Mouse (Mus musculus) cerebellum, adult 11 months (tissue): ENCODE measurements around the gene Il18r1.

Experiments
- DNase-seq: peaks from one replicate; pipeline ENCODE4 v3.0.0; 2022

The Il18r1 gene

GRCm38 (mm10) chr1:40499708-40500107 is 34.4 kb downstream of the Il18r1 start:
- DNase-seq, result no peak

GRCm38 (mm10) chr1:40501126-40501525 is 35.8 kb downstream of the Il18r1 start:
- no peak for DNase-seq

DNA sequence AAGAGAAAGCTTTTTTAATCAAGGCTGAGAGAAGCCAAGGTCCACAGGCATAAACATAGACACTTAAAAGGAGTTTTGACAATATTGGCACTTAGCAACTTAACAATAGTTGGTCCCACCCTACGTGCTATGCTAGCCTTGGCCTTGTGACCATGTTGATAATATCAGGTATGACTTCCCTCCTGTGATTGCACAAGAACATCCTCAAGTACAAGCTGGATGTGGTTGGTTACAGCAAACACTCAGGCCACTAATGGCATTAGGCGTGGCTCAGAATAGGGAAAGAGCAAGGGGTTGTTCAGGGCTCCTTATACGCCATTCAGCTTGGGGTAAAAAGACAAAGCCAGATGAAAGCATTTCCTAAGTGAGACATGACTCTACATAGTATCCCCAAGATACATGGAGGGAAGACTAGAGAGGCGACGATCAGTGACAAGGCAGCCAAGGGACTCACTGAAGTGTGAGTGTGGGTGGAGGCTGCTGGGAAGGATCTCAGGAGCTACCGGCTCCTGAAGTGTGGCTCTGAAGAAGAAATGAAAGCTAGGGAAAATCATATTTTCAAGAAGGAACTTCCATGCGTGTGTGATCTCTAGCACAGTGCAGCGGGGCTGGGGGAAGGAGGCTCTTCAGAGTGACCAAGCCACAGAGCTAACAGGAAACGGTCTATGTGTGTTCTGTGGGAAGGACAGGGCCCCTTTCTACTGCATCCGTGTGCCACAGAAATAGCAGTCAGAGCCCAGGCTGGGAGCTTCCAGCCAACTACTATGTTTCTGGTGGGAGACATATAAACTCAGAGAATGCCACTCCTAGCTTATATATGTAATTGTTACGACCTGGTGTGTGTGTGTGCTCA is 36.4 kb downstream of the Il18r1 start:
- no peak for DNase-seq

GRCm38 (mm10) chr1:40504548-40504947 is 39.2 kb downstream of the Il18r1 start:
- DNase-seq, result no peak

DNA sequence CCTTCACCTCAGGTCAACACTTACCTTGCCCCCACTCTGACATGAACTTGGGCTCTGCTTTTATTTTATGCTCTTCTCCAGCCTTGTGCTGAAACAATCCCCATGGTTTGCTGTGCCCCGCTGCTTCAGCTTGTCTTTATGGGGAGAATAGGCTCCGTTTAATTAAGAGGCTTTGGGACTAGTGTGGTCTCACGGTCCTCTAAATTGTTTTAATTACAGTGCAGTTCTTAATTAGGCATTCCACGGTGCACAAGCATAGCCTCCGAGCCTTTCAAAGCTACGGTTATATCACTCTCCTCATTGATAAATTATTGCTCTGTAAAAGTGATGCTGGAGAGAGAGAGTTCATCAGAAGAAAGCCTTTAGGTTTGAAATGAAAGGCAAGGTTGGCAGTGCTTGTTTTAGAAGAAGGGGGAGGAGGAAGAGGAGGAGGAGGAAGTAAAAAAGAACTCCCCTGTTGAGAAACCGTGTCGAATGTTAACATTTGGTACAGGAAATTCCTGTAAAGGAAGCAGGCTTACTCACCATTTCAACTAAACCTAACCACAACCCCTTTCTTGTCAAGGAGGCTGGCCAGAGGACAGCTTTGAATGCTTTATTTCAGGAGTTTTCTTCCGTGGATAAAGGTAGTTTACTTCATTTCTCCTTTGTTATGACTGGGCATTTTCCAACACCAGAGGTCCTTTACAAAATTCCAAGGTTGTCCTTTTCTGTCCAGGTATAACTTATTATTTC is 49.7 kb downstream of the Il18r1 start, which contains the start of gene Il18rap:
Gene Il18rap (plus strand): TSS at position 512 of the 735 bp plus-strand sequence.
- DNase-seq, result no peak

DNA sequence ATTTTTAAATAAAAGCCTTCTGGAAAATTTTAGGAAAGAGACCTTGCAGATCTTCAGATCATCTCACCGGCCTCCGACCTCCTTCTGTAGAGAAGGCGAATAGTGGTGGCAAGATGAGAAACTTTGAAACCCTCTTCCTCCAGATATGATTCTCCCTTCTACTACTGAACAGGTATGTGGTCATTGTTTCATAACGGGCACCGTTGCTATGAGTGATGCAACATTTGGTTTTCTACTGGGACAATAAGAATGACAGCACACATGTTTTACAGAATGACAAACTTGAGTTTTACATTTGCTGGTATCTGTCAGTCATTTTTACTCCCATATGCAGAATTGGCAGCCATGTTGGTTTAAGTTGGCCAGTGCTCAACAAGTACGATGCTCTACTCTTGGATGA is 51.0 kb downstream of the Il18r1 start:
- no peak for DNase-seq

GRCm38 (mm10) chr1:40522918-40523317 is 57.6 kb downstream of the Il18r1 start:
- DNase-seq, result no peak

GRCm38 (mm10) chr1:40523971-40524722 is 58.8 kb downstream of the Il18r1 start:
- no peak for DNase-seq

DNA sequence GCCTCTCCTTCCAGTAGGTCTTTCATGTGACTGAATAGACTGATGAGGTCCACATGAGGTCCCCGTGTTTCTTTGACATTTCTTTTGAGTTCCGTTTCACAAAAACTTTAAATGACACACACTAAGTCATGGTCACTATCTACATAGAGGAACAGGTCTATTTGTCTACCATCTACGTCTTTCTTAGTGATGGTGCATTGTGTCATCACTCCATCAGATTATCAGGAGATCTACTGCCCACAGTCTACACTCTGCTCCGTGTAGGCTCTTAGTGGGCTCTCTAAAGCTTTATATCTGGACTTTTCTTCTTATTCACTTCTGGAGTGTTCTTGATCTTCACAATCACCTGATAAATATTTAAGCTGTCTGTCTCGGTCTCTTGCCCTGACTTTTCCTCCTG is 63.9 kb downstream of the Il18r1 start:
- no peak for DNase-seq

DNA sequence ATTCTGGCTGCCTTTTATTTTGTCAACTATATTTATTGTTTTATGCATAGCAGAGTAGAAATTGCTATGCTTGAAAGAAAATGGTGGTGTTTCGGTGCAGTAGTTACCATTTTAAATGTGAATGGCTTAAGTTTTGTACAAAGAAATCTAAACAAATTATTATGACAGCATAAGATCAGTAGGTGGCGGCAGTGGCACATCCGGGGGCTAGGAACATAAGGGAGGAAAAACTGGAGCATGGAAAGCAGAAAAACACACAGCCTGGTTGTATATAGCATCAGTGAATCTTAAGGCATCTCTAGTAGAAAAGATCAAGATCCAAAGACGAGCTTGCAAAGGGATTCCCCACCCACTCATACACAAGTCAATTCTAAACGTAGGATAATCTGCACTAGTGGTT is 72.2 kb downstream of the Il18r1 start:
- no peak for DNase-seq

GRCm38 (mm10) chr1:40544650-40545049 is 79.3 kb downstream of the Il18r1 start:
- DNase-seq, result peak; percentile 13

GRCm38 (mm10) chr1:40546645-40547044 is 81.3 kb downstream of the Il18r1 start:
- no peak for DNase-seq

DNA sequence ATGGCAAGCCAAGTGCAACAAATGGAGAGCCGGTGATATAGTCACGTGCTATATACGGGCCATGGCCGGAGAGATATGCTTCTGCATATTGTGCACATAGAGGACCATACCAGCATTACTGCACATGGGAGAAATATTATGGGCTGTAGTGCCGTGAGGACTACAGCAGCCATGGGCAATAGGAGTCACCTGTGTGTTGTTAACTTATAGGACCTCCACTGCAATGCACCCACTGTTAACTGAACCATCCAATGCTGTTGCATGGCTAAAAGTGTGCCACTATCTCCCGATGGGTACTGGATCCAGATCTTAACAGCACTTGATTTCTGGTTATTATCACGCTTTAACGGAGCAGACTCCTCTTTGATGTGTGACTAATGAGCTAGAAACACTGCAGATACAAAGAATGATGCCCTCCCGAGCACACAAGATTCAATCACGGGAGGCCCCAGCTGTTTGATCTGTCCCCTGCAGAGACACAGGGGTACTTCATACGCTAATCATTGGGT is 81.8 kb downstream of the Il18r1 start:
- no peak for DNase-seq

DNA sequence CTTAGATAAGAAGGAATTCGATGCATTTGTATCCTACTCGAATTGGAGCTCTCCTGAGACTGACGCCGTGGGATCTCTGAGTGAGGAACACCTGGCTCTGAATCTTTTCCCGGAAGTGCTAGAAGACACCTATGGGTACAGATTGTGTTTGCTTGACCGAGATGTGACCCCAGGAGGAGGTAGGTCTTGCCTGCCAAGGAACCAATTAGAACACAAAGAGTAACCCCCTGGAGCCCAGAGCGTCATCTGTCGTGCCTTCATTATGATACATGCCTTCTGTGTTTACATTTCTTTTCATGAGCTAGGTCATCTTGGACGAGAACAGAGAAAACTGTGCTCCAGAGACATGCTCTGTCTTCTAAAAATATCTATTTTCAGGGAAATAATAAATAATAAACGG is 82.4 kb downstream of the Il18r1 start:
- DNase-seq, result no peak
